Mouse (Mus musculus): ENCODE measurements around the gene Cyp2c69.
"Not testable (repeated sequence)": the region's sequence is repeated elsewhere in the genome, so short reads cannot be mapped to it uniquely, and the experiment has no call there.

DNA sequence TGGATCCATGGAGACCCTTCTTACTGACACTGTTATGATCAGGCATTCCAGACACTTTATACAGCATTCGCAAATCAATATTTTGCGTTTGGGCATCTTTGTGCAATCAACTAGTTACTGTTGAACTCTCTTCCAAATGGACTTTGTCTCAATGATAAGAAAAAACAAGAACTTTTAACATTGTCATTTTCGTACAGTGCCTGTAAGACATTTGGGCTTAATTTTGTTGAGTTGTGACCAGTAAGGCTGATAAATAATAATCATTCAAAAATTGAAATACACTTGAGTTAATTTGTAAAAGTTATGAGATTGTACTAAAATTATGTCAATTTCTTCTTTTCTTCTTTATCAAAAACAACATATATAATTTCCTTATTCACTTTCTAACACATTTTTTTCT, at the start of gene Cyp2c69:
- not testable (repeated sequence) for TF ChIP-seq CTCF (IDR thresholded peaks at IDR 0.05; ENCODE audit: low read depth, low read length); POLR2AphosphoS5 (IDR thresholded peaks at IDR 0.05; ENCODE audit: insufficient replicate concordance, low read depth, low read length); GATA1 (IDR thresholded peaks at IDR 0.05; ENCODE audit: borderline replicate concordance, low read length); GATA2 (IDR thresholded peaks at IDR 0.05; ENCODE audit: borderline replicate concordance, low read depth, low read length); TAL1 (conservative IDR thresholded peaks at IDR 0.05; ENCODE audit: low read depth, low read length)

All from G1E (cell line).